Mouse (Mus musculus) left cerebral cortex, adult 18-20 months (tissue): ENCODE measurements around the gene Zfp273. TPM values are rescaled to one million over a fixed set of nuclear protein-coding genes. Genes with fewer than 3 reads are reported as not detected.
"Not testable (repeated sequence)": the region's sequence is repeated elsewhere in the genome, so short reads cannot be mapped to it uniquely, and the experiment has no call there.

ENCODE experiments used
- DNase-seq, 2 experiments: peaks; one replicate each; pipeline ENCODE4 v3.0.0; 2021 to 2022; ENCODE audit warnings: low spot score in 2 of 2, mixed read lengths in 1 of 2
- long read RNA-seq, 2 experiments: library from polyadenylated mRNA; stranded (forward); transcript quantifications; one replicate each; pipeline ENCODE4 v2.0.0; 2021
- total RNA-seq, 2 experiments: library from RNA; stranded (reverse); gene quantifications; 2 replicates each; pipeline ENCODE4 v1.2.3; 2021

Gene Zfp273
- 1 to 10 TPM; 4.7 to 6.6 TPM for total RNA-seq
- long read RNA-seq, experiment 1, partial matches to known transcripts, result 0 of 4 reads
- long read RNA-seq, experiment 1, other reads (novel, unspliced or antisense), result 0 of 4 reads
- long read RNA-seq, experiment 2, partial matches to known transcripts, result 0 of 8 reads
- long read RNA-seq, experiment 2, other reads (novel, unspliced or antisense), result 3 of 8 reads

DNA sequence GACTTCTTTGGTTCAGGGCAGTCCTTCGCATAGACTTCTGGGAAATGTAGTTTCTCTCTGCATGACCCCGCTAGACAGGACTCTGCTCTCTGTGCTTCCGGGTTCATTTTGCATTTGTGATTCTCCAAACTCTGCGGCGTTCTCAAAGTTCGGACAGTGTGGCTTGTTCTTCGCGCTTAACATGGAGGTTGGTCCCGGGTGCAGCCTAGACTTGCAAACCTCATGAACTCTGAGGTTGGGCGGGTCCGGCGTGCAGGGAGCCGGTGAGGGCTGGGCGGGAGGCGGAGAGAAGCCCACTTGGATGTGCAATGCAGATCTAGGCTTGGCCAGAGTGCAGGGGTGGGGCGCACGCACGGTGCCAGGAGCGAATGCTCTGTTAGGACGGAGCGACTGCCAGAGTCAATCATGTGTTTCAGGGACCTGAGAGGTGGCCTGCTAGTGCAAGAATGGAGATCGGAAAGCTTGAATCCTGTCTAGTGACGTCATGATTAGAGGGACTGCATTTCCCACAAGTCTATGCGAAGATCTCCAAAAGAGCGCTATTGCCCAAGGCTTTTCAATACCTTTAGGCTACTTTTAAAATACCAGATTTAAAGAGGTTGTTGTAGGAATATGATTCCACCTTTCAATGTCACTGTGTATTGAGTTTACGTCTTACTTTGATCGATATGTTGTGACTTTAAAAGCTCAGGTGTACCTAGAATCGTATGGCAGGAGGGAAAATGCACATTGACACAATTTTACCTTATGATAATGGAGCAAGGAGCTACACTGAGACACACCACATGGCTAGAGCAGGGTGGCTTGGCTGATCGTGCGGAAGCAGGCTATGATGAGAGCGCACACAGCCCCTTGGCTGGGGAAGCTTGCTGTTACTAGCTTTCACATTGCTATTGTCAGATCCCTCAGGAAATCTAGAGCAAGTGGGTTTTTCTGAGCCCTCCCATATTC, at the start of gene Zfp273:
Gene Zfp273 (plus strand): TSS at position 31 of the 951 bp plus-strand sequence.
- DNase-seq, result peak; percentile 61 to 75

- DNase-seq, result peak; percentile 60 to 63
Measured at GRCm38 (mm10) chr13:67779265-67780221, 34.0 kb upstream of the Zfp273 start, which contains the start of gene Zfp493. Gene Zfp493 (plus strand): TSS chr13:67779693.

GRCm38 (mm10) chr13:67791921-67792455, 21.6 kb upstream of the Zfp273 start:
- DNase-seq, result no peak

GRCm38 (mm10) chr13:67798618-67799017, 14.9 kb upstream of the Zfp273 start:
- DNase-seq, result no peak

DNA sequence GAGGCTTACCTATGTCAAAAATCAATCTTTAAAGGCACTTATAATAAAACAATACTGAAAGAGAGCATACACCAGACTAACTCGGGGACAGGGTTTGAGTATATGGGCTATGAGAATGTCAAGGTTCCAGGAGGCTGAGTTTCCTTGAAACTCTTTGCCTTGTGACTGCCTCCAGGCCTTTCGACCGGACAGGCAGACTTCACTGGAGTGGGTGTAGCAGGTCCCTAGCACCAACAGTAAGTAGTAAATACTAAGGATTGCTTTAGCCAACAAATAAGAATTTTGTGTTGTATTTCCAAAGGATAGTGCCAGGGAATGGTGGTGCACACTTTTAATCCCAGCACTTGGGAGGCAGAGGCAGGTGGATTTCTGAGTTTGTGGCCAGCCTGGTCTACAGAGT, 14.4 kb upstream of the Zfp273 start:
- DNase-seq, result not testable (repeated sequence)

DNA sequence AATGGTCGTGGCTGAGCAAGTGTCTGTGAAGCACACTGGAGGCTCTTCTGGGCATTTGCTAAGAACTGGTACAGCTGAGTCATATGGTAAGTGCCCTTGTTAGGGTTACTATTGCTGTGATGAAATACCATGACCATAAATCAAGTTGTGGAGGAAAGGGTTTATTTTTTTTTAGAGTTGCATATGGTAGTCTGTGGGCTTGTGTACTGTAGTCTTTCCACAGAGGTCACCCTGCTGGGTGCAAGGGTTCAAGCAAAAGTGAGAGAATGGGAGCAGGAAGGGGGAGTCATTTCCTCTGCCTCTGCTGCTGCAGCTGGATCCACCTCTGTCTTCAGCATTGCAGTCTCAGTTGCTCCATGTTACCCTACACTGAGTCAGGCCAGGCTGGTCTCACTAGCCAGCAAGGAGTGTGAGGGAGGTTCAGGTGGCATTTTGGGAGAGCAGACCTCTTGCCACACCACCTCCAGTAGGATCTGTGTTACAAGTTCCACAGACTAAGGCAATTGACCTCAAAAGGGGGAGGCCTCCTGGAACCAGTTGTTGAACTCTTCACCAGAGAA, 1.8 kb upstream of the Zfp273 start:
- no peak for DNase-seq

- no peak for DNase-seq
Measured at GRCm38 (mm10) chr13:67812961-67813709, 405 bp upstream of the Zfp273 start.

DNA sequence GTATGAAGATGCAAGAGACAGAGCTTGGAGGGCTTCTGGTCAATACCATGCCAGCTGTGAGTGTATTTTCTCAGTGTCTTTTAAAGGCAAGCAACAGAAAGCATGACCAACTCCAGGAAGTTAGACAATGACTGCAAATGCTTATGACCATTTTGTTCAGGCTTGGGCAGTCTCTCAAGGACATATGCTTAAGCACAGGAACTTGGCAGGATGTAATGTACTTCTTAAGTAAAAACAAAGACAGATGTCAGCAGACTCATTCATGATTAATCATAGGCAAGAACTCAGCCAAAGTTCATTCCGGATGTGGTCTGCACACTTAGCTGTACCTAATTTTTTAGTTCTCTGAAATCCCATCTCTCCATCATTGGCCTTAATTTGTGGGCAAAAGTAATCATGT, 5.1 kb downstream of the Zfp273 start:
- DNase-seq, result no peak

- DNase-seq, result peak; percentile 64
Measured at GRCm38 (mm10) chr13:67830911-67831336, 17.4 kb downstream of the Zfp273 start, which contains the start of gene Gm10037. Gene Gm10037 (plus strand): TSS chr13:67831106.

GRCm38 (mm10) chr13:67833137-67833536, 19.6 kb downstream of the Zfp273 start:
- not testable (repeated sequence) for DNase-seq

GRCm38 (mm10) chr13:67843775-67844118, 30.2 kb downstream of the Zfp273 start:
- no peak for DNase-seq

DNA sequence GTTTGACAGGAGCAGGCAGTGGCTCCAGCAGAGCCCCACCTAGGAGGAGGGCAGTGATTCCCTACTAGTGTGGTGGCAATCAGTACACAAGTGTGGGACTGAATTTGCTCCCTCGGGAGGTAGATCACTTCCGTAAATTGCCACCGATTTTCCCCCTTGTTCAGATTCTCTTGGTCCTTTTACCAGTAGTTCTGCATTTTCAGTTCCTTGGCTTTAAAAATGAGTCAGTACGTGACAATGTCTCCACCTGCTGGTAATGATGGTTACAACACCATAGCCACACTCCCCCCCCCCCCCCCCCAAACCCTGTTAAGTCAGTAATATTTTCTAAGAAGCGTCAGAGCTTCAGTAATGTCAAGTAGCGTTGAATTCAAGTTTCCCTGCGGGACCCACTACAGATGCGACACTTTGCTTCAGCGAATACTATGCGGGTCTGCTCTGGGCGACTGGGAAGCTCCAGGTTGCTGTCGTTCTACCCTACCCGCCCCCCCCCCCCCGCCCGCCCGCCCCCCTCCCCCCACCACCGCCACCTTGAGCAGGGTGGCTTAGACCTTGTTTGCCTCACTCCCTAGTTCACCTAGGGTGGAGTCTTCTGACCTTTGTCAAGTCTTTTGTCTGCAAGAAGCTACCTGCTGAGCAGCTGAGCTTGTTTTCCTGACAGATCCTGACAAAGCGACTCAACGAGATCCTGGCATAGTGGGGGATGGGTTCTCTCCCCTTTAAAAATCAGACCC, 30.7 kb downstream of the Zfp273 start:
- peak; percentile 40 to 67 for DNase-seq

GRCm38 (mm10) chr13:67844853-67845194, 31.3 kb downstream of the Zfp273 start:
- DNase-seq, result no peak

- no peak for DNase-seq
Measured at GRCm38 (mm10) chr13:67850361-67850760, 36.8 kb downstream of the Zfp273 start.

GRCm38 (mm10) chr13:67853130-67853529, 39.6 kb downstream of the Zfp273 start:
- DNase-seq, result no peak

DNA sequence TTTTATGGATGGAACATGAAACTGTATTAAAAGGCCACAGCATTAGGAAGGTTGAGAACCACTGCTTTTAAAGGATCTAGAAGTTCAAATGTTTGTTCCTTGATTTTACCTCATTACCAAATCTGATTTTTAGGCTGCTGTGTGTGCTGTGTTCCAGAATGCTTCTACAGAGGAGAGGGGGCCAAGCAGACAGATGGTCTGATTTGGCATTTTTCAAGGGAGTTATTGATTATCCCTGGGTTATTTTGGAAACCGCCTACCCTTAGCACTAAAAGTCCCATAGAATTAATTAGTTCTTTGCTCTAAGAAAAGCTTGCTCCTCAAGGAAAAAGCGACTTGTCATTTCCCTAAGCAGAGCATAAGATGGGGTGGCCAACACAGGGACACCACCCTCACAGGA, 40.4 kb downstream of the Zfp273 start:
- no peak for DNase-seq

GRCm38 (mm10) chr13:67857317-67857716, 43.8 kb downstream of the Zfp273 start:
- DNase-seq, result no peak

DNA sequence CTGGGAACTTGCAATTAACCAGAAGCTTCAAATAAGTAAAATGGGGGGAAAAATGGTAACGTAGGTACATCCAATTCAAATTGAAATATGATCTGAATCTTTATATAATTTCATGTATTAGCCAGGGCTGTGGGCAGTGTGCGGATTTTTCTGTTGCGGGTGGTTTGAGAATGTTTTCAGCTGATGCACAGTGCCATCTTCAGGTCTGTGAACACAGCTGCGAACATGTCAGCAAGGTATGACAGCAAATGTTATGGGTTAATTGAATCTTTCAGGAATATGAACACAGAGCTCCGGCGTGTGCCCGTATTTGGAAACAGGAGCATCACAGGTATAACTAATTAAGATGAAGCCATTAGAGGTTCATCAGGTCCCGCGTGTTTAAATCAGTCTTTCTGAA, 49.0 kb downstream of the Zfp273 start:
- no peak for DNase-seq

GRCm38 (mm10) chr13:67863026-67863425, 49.5 kb downstream of the Zfp273 start, which contains the start of gene BC048507:
Gene BC048507 (plus strand): TSS chr13:67863326.
- DNase-seq, result no peak
